Mouse (Mus musculus) limb, embryonic 13.5 days (tissue): ENCODE results near the gene Rpusd1. TPM values are rescaled to one million over a fixed set of nuclear protein-coding genes. Genes with fewer than 3 reads are reported as not detected.

Experiments used
- ATAC-seq: fragments of 200-750 bp; cut with Nextera tagmentation; 2 replicates; pipeline ENCODE4 v1.8.0; 2017; ENCODE audit warnings: low read depth, moderate number of reproducible peaks, moderate TSS enrichment; ENCODE audit not compliant: low FRiP score
- H3K27ac ChIP-seq: fragments of 300-500 bp; sonication (generic); 2 replicates; pipeline ENCODE4 v1.5.1; 2015; ENCODE audit warnings: inconsistent platforms, mild to moderate bottlenecking, moderate library complexity
- H3K27me3 ChIP-seq: fragments of 300-500 bp; sonication (generic); 2 replicates; pipeline ENCODE4 v1.6.1; 2015; ENCODE audit warnings: mild to moderate bottlenecking, inconsistent platforms
- H3K36me3 ChIP-seq: fragments of 300-500 bp; sonication (generic); 2 replicates; pipeline ENCODE4 v1.6.1; 2015; ENCODE audit warnings: inconsistent platforms, mild to moderate bottlenecking, moderate library complexity
- H3K4me1 ChIP-seq: fragments of 300-500 bp; sonication (generic); 2 replicates; pipeline ENCODE4 v1.6.1; 2015; ENCODE audit warnings: inconsistent platforms
- H3K4me2 ChIP-seq: fragments of 300-500 bp; sonication (generic); replicated peaks from 2 replicates; pipeline ENCODE4 v1.6.1; 2015; ENCODE audit warnings: inconsistent platforms, mild to moderate bottlenecking, moderate library complexity
- H3K4me3 ChIP-seq: fragments of 300-500 bp; sonication (generic); 2 replicates; pipeline ENCODE4 v1.5.1; 2015; ENCODE audit warnings: moderate library complexity, mild to moderate bottlenecking, inconsistent platforms
- H3K9ac ChIP-seq: fragments of 300-500 bp; sonication (generic); 2 replicates; pipeline ENCODE4 v1.6.1; 2015; ENCODE audit warnings: mild to moderate bottlenecking, inconsistent platforms
- H3K9me3 ChIP-seq: fragments of 300-500 bp; sonication (generic); 2 replicates; pipeline ENCODE4 v1.6.1; 2016; ENCODE audit warnings: inconsistent platforms
- WGBS: fragments of 180-500 bp; shearing (Covaris S2); methylation state at CpG from one replicate; pipeline ENCODE4 v1.1.7; 2015; 5-methylcytosine and 5-hydroxymethylcytosine counted together
- polyA plus RNA-seq: library from polyadenylated mRNA; unstranded; fragments of >200 nt; fragmentation: Nextera tagmentation; extraction: Ambion mirVana; gene quantifications from 2 replicates; pipeline ENCODE4 v1.2.1, GENCODE M21; 2015

Gene Rpusd1
- 25.8 and 27.0 TPM in 2 replicates for polyA plus RNA-seq

GRCm38 (mm10) chr17:25727265-25728008 lies at the start of gene Rpusd1, which contains the start of gene Chtf18:
Gene Rpusd1, plus strand, starts transcription at chr17:25727670.
Gene Chtf18, minus strand, starts transcription at chr17:25727419.
- peak within 1 kb of the TSS; percentile 69 for H3K4me3 ChIP-seq
- H3K9ac ChIP-seq, result peak within 1 kb of the TSS; percentile 87
- peaks cover 23% of the 10 kb centered on the region for H3K4me1 ChIP-seq
- no peaks in the 10 kb centered on the region for H3K27me3 ChIP-seq
- peak within 1 kb of the TSS; percentile 92 for H3K4me2 ChIP-seq
- no peaks in the 10 kb centered on the region for H3K9me3 ChIP-seq
- under 1% methylated on average over 37 of the region's 37 CpGs for WGBS
- H3K36me3 ChIP-seq, result peaks cover 54% of the 10 kb centered on the region
- peak; percentile 98 for ATAC-seq
- no peak within 1 kb of the TSS for H3K27ac ChIP-seq

- Histone ChIP-seq H3K36me3 (no peaks in the 10 kb centered on the region), H3K27me3 (no peaks in the 10 kb centered on the region; the same call in 1 of the 2 replicates), H3K27ac (no peak overlapping the region), H3K4me3 (no peak overlapping the region), H3K9me3 (peaks cover 3% of the 10 kb centered on the region; the same call in 1 of the 2 replicates), H3K9ac (no peak overlapping the region), H3K4me2 (no peak overlapping the region), H3K4me1 (no peaks in the 10 kb centered on the region)
- 50% methylated on average over 6 of the region's 6 CpGs for WGBS
- no peak for ATAC-seq
These were observed 49.5 kb upstream of the Rpusd1 start for GRCm38 (mm10) chr17:25677969-25678368.

- peaks cover 3% of the 10 kb centered on the region; the same call in 1 of the 2 replicates for H3K9me3 ChIP-seq
- H3K9ac ChIP-seq, result no peak overlapping the region
- WGBS, result 11% methylated on average over 5 of the region's 5 CpGs
- no peak overlapping the region for H3K27ac ChIP-seq
- peaks cover 3% of the 10 kb centered on the region; the same call in 1 of the 2 replicates for H3K27me3 ChIP-seq
- no peak for ATAC-seq
- no peak overlapping the region for H3K4me2 ChIP-seq
- no peak overlapping the region for H3K4me3 ChIP-seq
- no peaks in the 10 kb centered on the region for H3K4me1 ChIP-seq
- H3K36me3 ChIP-seq, result no peaks in the 10 kb centered on the region
These were observed 47.7 kb upstream of the Rpusd1 start for GRCm38 (mm10) chr17:25679818-25680217.

GRCm38 (mm10) chr17:25681636-25682035 lies 45.8 kb upstream of the Rpusd1 start:
- 89% methylated on average over 4 of the region's 4 CpGs for WGBS
- Histone ChIP-seq H3K9ac (no peak overlapping the region), H3K27me3 (peaks cover 3% of the 10 kb centered on the region), H3K4me1 (no peaks in the 10 kb centered on the region), H3K4me3 (no peak overlapping the region), H3K9me3 (no peaks in the 10 kb centered on the region), H3K36me3 (no peaks in the 10 kb centered on the region), H3K27ac (no peak overlapping the region), H3K4me2 (no peak overlapping the region)
- ATAC-seq, result no peak

- WGBS, result 43% methylated on average over 7 of the region's 7 CpGs
- no peak overlapping the region for H3K9ac ChIP-seq
- no peak for ATAC-seq
- H3K9me3 ChIP-seq, result no peaks in the 10 kb centered on the region
- no peak overlapping the region for H3K27ac ChIP-seq
- H3K4me2 ChIP-seq, result no peak overlapping the region
- 0 out of 2 replicates have a peak, but pooled peaks cover 5% of the 10 kb centered on the region for H3K4me1 ChIP-seq
- peaks cover 5% of the 10 kb centered on the region; the same call in 1 of the 2 replicates for H3K27me3 ChIP-seq
- no peaks in the 10 kb centered on the region for H3K36me3 ChIP-seq
- H3K4me3 ChIP-seq, result no peak overlapping the region
These were observed 41.1 kb upstream of the Rpusd1 start for GRCm38 (mm10) chr17:25686323-25686722.

GRCm38 (mm10) chr17:25688922-25689321 lies 38.5 kb upstream of the Rpusd1 start:
- 77% methylated on average over 4 of the region's 4 CpGs for WGBS
- H3K36me3 ChIP-seq, result no peaks in the 10 kb centered on the region
- H3K9me3 ChIP-seq, result no peaks in the 10 kb centered on the region
- H3K4me2 ChIP-seq, result no peak overlapping the region
- no peak overlapping the region for H3K4me3 ChIP-seq
- H3K27ac ChIP-seq, result no peak overlapping the region
- H3K9ac ChIP-seq, result no peak overlapping the region
- ATAC-seq, result no peak
- peaks cover 2% of the 10 kb centered on the region; the same call in 1 of the 2 replicates for H3K27me3 ChIP-seq
- 0 out of 2 replicates have a peak, but pooled peaks cover 5% of the 10 kb centered on the region for H3K4me1 ChIP-seq

- 32% methylated on average over 1 of the region's 1 CpGs for WGBS
- Histone ChIP-seq H3K9me3 (no peaks in the 10 kb centered on the region), H3K27me3 (no peaks in the 10 kb centered on the region), H3K27ac (no peak overlapping the region), H3K9ac (0 out of 2 replicates have a peak overlapping the region, but pooled peaks have one; percentile 25), H3K36me3 (no peaks in the 10 kb centered on the region), H3K4me1 (peaks cover 4% of the 10 kb centered on the region; the same call in 1 of the 2 replicates), H3K4me2 (no peak overlapping the region), H3K4me3 (no peak overlapping the region)
- ATAC-seq, result 0 out of 2 replicates have a peak, but pooled peaks have one; percentile 19
These were observed 31.2 kb upstream of the Rpusd1 start for GRCm38 (mm10) chr17:25696263-25696662.

GRCm38 (mm10) chr17:25698446-25698845 lies 29.0 kb upstream of the Rpusd1 start:
- H3K4me3 ChIP-seq, result no peak overlapping the region
- ATAC-seq, result no peak
- H3K27me3 ChIP-seq, result no peaks in the 10 kb centered on the region
- WGBS, result 11% methylated on average over 7 of the region's 7 CpGs
- H3K9me3 ChIP-seq, result no peaks in the 10 kb centered on the region
- H3K4me2 ChIP-seq, result no peak overlapping the region
- H3K4me1 ChIP-seq, result peaks cover 4% of the 10 kb centered on the region; the same call in 1 of the 2 replicates
- H3K9ac ChIP-seq, result no peak overlapping the region
- no peaks in the 10 kb centered on the region for H3K36me3 ChIP-seq
- H3K27ac ChIP-seq, result no peak overlapping the region

GRCm38 (mm10) chr17:25700863-25701496 lies 26.5 kb upstream of the Rpusd1 start:
- no peak overlapping the region for H3K4me3 ChIP-seq
- no peak for ATAC-seq
- H3K9me3 ChIP-seq, result no peaks in the 10 kb centered on the region
- H3K36me3 ChIP-seq, result no peaks in the 10 kb centered on the region
- no peak overlapping the region for H3K27ac ChIP-seq
- 58% methylated on average over 9 of the region's 9 CpGs for WGBS
- H3K4me2 ChIP-seq, result no peak overlapping the region
- H3K4me1 ChIP-seq, result peaks cover 4% of the 10 kb centered on the region; the same call in 1 of the 2 replicates
- H3K9ac ChIP-seq, result no peak overlapping the region
- H3K27me3 ChIP-seq, result no peaks in the 10 kb centered on the region; the same call in 1 of the 2 replicates

GRCm38 (mm10) chr17:25709994-25710393 lies 17.5 kb upstream of the Rpusd1 start:
- ATAC-seq, result no peak
- Histone ChIP-seq H3K4me3 (no peak overlapping the region), H3K36me3 (no peaks in the 10 kb centered on the region), H3K27ac (no peak overlapping the region), H3K9ac (no peak overlapping the region), H3K4me2 (no peak overlapping the region), H3K27me3 (peaks cover 2% of the 10 kb centered on the region), H3K4me1 (no peaks in the 10 kb centered on the region), H3K9me3 (no peaks in the 10 kb centered on the region)
- 87% methylated on average over 2 of the region's 2 CpGs for WGBS

GRCm38 (mm10) chr17:25711136-25711535 lies 16.3 kb upstream of the Rpusd1 start:
- Histone ChIP-seq H3K4me3 (no peak overlapping the region), H3K9me3 (no peaks in the 10 kb centered on the region), H3K27me3 (peaks cover 13% of the 10 kb centered on the region), H3K4me1 (0 out of 2 replicates have a peak, but pooled peaks cover under 1% of the 10 kb centered on the region), H3K9ac (no peak overlapping the region), H3K4me2 (no peak overlapping the region), H3K27ac (no peak overlapping the region), H3K36me3 (no peaks in the 10 kb centered on the region)
- ATAC-seq, result no peak
- 73% methylated on average over 4 of the region's 4 CpGs for WGBS

- Histone ChIP-seq H3K4me1 (peaks cover 19% of the 10 kb centered on the region), H3K9ac (no peak overlapping the region), H3K36me3 (peaks cover 14% of the 10 kb centered on the region), H3K27ac (no peak overlapping the region), H3K4me3 (no peak overlapping the region), H3K4me2 (no peak overlapping the region), H3K9me3 (no peaks in the 10 kb centered on the region), H3K27me3 (peaks cover 43% of the 10 kb centered on the region)
- WGBS, result 56% methylated on average over 3 of the region's 3 CpGs
- ATAC-seq, result no peak
These were observed 11.8 kb upstream of the Rpusd1 start for GRCm38 (mm10) chr17:25715627-25716026.
